Mouse (Mus musculus) thymus, adult 2 months (tissue): ENCODE measurements around the gene S100a14.

Source experiments
- CTCF ChIP-seq: fragments of 200-500 bp; IDR thresholded peaks from 2 replicates; pipeline ENCODE4 v1.5.1; 2012; ENCODE audit warnings: mild to moderate bottlenecking, control low read depth, low read length, moderate library complexity, borderline replicate concordance; ENCODE audit not compliant: control insufficient read depth, poor library complexity, insufficient read depth; ENCODE audit errors: extremely low read depth
- POLR2A ChIP-seq: fragments of 200-500 bp; IDR thresholded peaks from 2 replicates; pipeline ENCODE4 v1.6.1; 2012; ENCODE audit warnings: mild to moderate bottlenecking, low read length, control low read depth, moderate library complexity; ENCODE audit not compliant: control insufficient read depth, poor library complexity, insufficient read depth; ENCODE audit errors: extremely low read depth

GRCm38 (mm10) chr3:90575320-90575719, 48.7 kb downstream of the S100a14 start:
- TF ChIP-seq CTCF (no peak), POLR2A (no peak)
